Mouse (Mus musculus) heart, embryonic 14.5 days (tissue): Measurements from ENCODE around the gene Cdh23. TPM values are rescaled to one million over a fixed set of nuclear protein-coding genes. Genes with fewer than 3 reads are reported as not detected.
A peak's percentile ranks its signal among the peaks of the same experiment; 100 is the strongest.

Experiments
- ATAC-seq: fragments of 200-750 bp; cut with Nextera tagmentation; 2 replicates; pipeline ENCODE4 v1.8.0; 2017; ENCODE audit warnings: low read depth, moderate TSS enrichment; ENCODE audit not compliant: insufficient number of reproducible peaks, insufficient read depth, low FRiP score
- H3K27ac ChIP-seq, 2 experiments: fragments of 200-500 bp in 1 of 2; fragments of 300-500 bp in 1 of 2; sonication (generic) in 1 of 2; replicated peaks in 1 of 2; 2 replicates each; pipeline ENCODE4 v1.5.1; 2012 to 2014; ENCODE audit warnings: low read depth in 2 of 2, low read length in 2 of 2, control low read depth in 1 of 2, mild to moderate bottlenecking in 1 of 2, mixed read lengths in 1 of 2; ENCODE audit not compliant: control insufficient read depth in 1 of 2, insufficient read depth in 1 of 2
- H3K27me3 ChIP-seq: fragments of 300-500 bp; sonication (generic); 2 replicates; pipeline ENCODE4 v1.6.1; 2014; ENCODE audit warnings: mild to moderate bottlenecking, low read length, control low read depth; ENCODE audit not compliant: control insufficient read depth, insufficient read depth
- H3K36me3 ChIP-seq: fragments of 300-500 bp; sonication (generic); 2 replicates; pipeline ENCODE4 v1.6.1; 2014; ENCODE audit warnings: mild to moderate bottlenecking, control low read depth, low read length, mixed read lengths; ENCODE audit not compliant: control insufficient read depth, insufficient read depth
- H3K4me1 ChIP-seq, 2 experiments: fragments of 200-500 bp in 1 of 2; fragments of 300-500 bp in 1 of 2; sonication (generic) in 1 of 2; 2 replicates each; pipeline ENCODE4 v1.6.1; 2012 to 2014; ENCODE audit warnings: low read length in 2 of 2, control low read depth in 1 of 2, mixed read lengths in 1 of 2; ENCODE audit not compliant: control insufficient read depth in 2 of 2, insufficient read depth in 2 of 2
- H3K4me2 ChIP-seq: fragments of 300-500 bp; sonication (generic); 2 replicates; pipeline ENCODE4 v1.6.1; 2014; ENCODE audit warnings: mild to moderate bottlenecking, low read length
- H3K4me3 ChIP-seq, 2 experiments: fragments of 200-500 bp in 1 of 2; fragments of 300-500 bp in 1 of 2; sonication (generic) in 1 of 2; 2 replicates each; pipeline ENCODE4 v1.5.1; 2012 to 2014; ENCODE audit warnings: low read length in 2 of 2, mild to moderate bottlenecking in 2 of 2, control low read depth in 1 of 2, low read depth in 1 of 2, moderate library complexity in 1 of 2; ENCODE audit not compliant: control insufficient read depth in 1 of 2, insufficient read depth in 1 of 2
- H3K9ac ChIP-seq: fragments of 300-500 bp; sonication (generic); 2 replicates; pipeline ENCODE4 v1.6.1; 2014; ENCODE audit warnings: mild to moderate bottlenecking, low read length
- H3K9me3 ChIP-seq: fragments of 300-500 bp; sonication (generic); 2 replicates; pipeline ENCODE4 v1.6.1; 2016; ENCODE audit warnings: low read length, control low read depth; ENCODE audit not compliant: control insufficient read depth
- WGBS: fragments of 180-500 bp; shearing (Covaris S2); extraction: QIAGEN DNeasy Blood & Tissue Kit; methylation state at CpG from one replicate; pipeline ENCODE4 v1.1.7; 2014; 5-methylcytosine and 5-hydroxymethylcytosine counted together
- polyA plus RNA-seq: library from polyadenylated mRNA; unstranded; fragments of >200 nt; fragmentation: Nextera tagmentation; extraction: Ambion mirVana; gene quantifications from 2 replicates; pipeline ENCODE4 v1.2.1, GENCODE M21; 2014

The Cdh23 gene
- polyA plus RNA-seq, 1 experiment from 2014 or later = 0.31 TPM

GRCm38 (mm10) chr10:60328963-60329650 is 367.2 kb downstream of the Cdh23 start:
- Histone ChIP-seq H3K4me3 (no peak overlapping the region), H3K9me3 (no peaks in the 10 kb centered on the region), H3K27me3 (no peaks in the 10 kb centered on the region), H3K4me2 (no peak overlapping the region), H3K27ac (0 out of 4 replicates have a peak overlapping the region, but pooled peaks of 1 of the 2 experiments have one; percentile 16), H3K36me3 (no peaks in the 10 kb centered on the region), H3K4me1 (peaks cover 11% of the 10 kb centered on the region in 2 experiments), H3K9ac (no peak overlapping the region)
- WGBS = 45% methylated on average over 11 of the region's 11 CpGs
- no peak for ATAC-seq

- H3K9ac ChIP-seq = no peak overlapping the region
- H3K27ac ChIP-seq = no peak overlapping the region
- WGBS = 82% methylated on average over 4 of the region's 4 CpGs
- H3K9me3 ChIP-seq = 0 out of 2 replicates have a peak, but pooled peaks cover 4% of the 10 kb centered on the region
- no peaks in the 10 kb centered on the region for H3K36me3 ChIP-seq
- H3K4me1 ChIP-seq = no peaks in the 10 kb centered on the region
- H3K4me3 ChIP-seq = no peak overlapping the region
- H3K4me2 ChIP-seq = no peak overlapping the region
- no peaks in the 10 kb centered on the region for H3K27me3 ChIP-seq
- no peak for ATAC-seq
These were observed 380.1 kb downstream of the Cdh23 start for GRCm38 (mm10) chr10:60316166-60316565.

- no peaks in the 10 kb centered on the region for H3K9me3 ChIP-seq
- H3K36me3 ChIP-seq = no peaks in the 10 kb centered on the region
- no peak overlapping the region for H3K4me2 ChIP-seq
- H3K27ac ChIP-seq = no peak overlapping the region
- no peak overlapping the region for H3K4me3 ChIP-seq
- no peak overlapping the region for H3K9ac ChIP-seq
- WGBS = 74% methylated on average over 5 of the region's 5 CpGs
- H3K27me3 ChIP-seq = no peaks in the 10 kb centered on the region
- H3K4me1 ChIP-seq = no peaks in the 10 kb centered on the region
- no peak for ATAC-seq
These were observed 382.7 kb downstream of the Cdh23 start for GRCm38 (mm10) chr10:60313606-60314005.

GRCm38 (mm10) chr10:60310629-60311028 is 385.7 kb downstream of the Cdh23 start:
- Histone ChIP-seq H3K27ac (no peak overlapping the region), H3K4me3 (no peak overlapping the region), H3K4me2 (no peak overlapping the region), H3K27me3 (no peaks in the 10 kb centered on the region), H3K4me1 (no peaks in the 10 kb centered on the region), H3K36me3 (no peaks in the 10 kb centered on the region), H3K9me3 (no peaks in the 10 kb centered on the region), H3K9ac (no peak overlapping the region)
- ATAC-seq = no peak
- WGBS = 86% methylated on average over 13 of the region's 13 CpGs

GRCm38 (mm10) chr10:60304854-60305628 is 391.2 kb downstream of the Cdh23 start:
- ATAC-seq = no peak; the same call in 1 of the 2 replicates
- H3K36me3 ChIP-seq = peaks cover 36% of the 10 kb centered on the region
- H3K4me1 ChIP-seq = no peaks in the 10 kb centered on the region
- H3K4me2 ChIP-seq = no peak overlapping the region
- H3K4me3 ChIP-seq = no peak overlapping the region
- H3K27me3 ChIP-seq = no peaks in the 10 kb centered on the region
- no peaks in the 10 kb centered on the region for H3K9me3 ChIP-seq
- no peak overlapping the region for H3K9ac ChIP-seq
- H3K27ac ChIP-seq = no peak overlapping the region
- WGBS = 55% methylated on average over 15 of the region's 15 CpGs

- Histone ChIP-seq H3K27ac (no peak overlapping the region), H3K4me3 (no peak overlapping the region), H3K9me3 (no peaks in the 10 kb centered on the region), H3K4me1 (no peaks in the 10 kb centered on the region), H3K4me2 (no peak overlapping the region), H3K36me3 (peaks cover 52% of the 10 kb centered on the region), H3K9ac (no peak overlapping the region), H3K27me3 (no peaks in the 10 kb centered on the region)
- ATAC-seq = no peak
- WGBS = 82% methylated on average over 17 of the region's 17 CpGs
These were observed 392.9 kb downstream of the Cdh23 start for GRCm38 (mm10) chr10:60303419-60303818.

GRCm38 (mm10) chr10:60299636-60300035 is 396.7 kb downstream of the Cdh23 start:
- 98% methylated on average over 12 of the region's 12 CpGs for WGBS

More at GRCm38 (mm10) chr10:60299636-60300035, 396.7 kb downstream of the Cdh23 start:
- Histone ChIP-seq H3K9me3 (no peaks in the 10 kb centered on the region), H3K4me2 (no peak overlapping the region), H3K27me3 (no peaks in the 10 kb centered on the region), H3K9ac (no peak overlapping the region), H3K36me3 (peaks cover 86% of the 10 kb centered on the region), H3K4me1 (peaks cover 0 to 2% of the 10 kb centered on the region in 2 experiments; a peak in 2 of 4 replicates), H3K4me3 (no peak overlapping the region), H3K27ac (no peak overlapping the region)
- no peak for ATAC-seq
